Mouse (Mus musculus): ENCODE results near the gene Slc12a5.
A peak's percentile ranks its signal among the peaks of the same experiment; 100 is the strongest.

Slc12a5 gene

GRCm38 (mm10) chr2:164960716-164961441 lies at the start of gene Slc12a5:
Slc12a5 (plus strand) TSS chr2:164960802.
- no peak for DNase-seq (ENCODE audit: low read depth)

DNA sequence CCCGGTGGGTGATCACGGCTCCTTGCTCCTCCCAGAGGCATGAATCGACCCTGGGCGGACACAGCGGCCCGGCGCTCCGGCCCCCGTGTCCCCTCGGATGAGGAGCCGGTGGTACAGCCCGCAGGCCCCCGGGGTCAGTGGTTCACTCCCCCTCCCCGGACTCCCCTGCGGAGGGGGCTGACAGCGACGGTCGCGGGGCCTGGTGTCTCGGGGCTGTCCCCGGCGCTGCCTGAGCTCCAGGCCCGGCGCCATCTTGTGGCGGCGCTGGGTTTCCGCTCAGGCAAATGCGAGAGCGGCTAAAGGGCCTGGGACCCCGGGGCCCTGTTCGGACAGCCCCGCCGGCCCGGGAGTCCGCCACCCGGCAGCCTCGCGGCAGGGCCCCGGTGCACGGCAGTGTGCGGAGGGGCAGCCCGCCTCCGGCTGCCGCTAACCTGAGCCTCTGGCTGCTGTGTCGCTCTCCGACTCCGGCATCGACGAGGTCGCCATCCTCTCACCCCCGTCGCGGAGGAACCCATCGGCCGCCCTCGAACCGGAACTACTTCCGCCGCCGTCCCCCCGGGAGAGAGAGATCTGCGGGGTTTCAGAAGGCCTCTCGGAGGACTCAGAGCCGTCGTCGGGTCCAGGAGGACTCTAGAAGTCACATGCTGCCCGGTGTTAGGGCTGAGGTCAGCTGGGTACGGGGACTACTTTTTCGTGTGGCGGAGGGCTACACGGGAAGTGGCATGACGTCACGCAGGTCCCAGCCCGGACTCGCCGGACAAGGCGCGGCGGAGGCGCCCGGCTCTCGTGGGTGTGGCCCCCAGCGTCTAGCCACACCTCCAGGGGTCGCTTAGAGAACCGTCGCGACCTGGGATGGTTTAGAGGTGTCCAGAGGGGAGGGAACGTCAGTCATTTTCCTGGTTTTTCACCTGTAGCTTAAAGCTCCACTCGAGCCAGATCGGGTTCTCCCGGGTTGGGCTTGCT lies 49.2 kb upstream of the Slc12a5 start, which contains the start of gene Zfp335:
Gene Zfp335 (minus strand): TSS at position 672 of the 963 bp plus-strand sequence.
- DNase-seq (ENCODE audit: low read depth): peak; percentile 53

- no peak for DNase-seq (ENCODE audit: low read depth)
Measured at GRCm38 (mm10) chr2:164912151-164912550, 48.5 kb upstream of the Slc12a5 start.

DNA sequence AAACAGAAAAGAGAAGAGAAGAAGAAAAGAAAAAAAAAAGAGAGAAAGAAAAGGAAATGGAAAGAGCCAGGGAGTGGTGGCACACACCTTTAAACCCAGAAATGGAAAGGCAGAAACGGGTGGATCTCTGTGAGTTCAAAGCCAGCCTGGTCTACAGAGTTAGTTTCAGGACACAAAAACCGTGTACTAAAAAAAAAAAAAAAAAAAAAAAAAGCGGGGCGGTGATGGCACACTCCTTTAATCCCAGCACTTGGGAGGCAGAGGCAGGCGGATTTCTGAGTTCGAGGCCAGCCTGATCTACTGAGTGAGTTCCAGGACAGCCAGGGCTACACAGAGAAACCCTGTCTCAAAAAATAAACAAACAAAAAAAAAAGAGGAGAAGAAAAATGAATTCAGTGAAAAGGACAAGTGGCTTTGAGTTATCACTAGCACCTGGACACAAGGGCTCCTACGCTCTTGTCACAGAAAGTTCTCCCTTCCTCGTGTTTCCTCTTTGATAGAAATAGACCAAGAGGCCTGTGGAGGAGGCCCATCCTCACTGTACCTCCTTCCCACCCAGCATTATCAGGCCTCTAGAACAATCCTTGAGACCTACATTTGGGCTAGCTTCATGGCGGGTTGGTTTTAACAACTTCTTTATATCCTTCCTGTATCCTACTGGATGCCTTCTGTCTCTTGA lies 47.7 kb upstream of the Slc12a5 start:
- no peak for DNase-seq (ENCODE audit: low read depth)

DNA sequence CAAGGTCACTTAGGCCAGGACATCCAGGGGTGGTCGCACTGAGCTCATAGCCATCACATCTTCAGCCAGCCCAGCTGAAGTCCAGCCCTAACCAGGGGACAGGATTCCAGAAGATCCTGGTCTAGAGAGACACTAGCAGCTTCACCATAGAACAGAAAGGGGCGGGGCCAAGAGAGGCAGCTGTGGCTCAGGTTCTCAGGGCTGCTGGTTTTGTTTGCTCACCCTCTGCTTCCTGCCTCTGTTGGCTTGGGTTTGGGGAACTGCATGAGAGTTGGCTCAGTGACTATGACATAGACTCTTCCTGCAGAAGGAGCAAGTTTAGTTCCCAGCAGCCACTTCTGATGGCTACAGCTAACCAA lies 47.2 kb upstream of the Slc12a5 start:
- no peak for DNase-seq (ENCODE audit: low read depth)

DNA sequence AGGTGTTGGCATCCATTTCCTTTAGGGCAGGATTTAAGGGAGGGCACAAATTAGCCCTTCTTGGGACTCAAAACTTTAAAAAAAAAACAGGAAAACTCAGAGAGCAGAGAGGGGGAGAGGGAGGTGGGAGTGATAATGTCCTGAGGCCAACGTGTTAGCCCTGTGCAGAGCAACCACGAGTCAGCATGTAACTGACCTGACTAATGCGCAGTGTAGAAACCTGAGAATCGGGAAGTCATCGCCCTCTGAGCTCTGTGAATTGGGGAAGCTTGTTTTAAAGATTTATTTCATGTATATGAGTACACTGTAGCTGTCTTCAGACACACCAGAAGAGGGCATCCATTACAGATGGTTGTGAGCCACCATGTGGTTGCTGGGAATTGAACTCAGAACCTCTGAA lies 43.8 kb upstream of the Slc12a5 start:
- DNase-seq (ENCODE audit: low read depth): no peak

- no peak for DNase-seq (ENCODE audit: low read depth)
Measured at GRCm38 (mm10) chr2:164917371-164917770, 43.2 kb upstream of the Slc12a5 start.

- DNase-seq (ENCODE audit: low read depth): no peak
Measured at GRCm38 (mm10) chr2:164918325-164918724, 42.3 kb upstream of the Slc12a5 start.

DNA sequence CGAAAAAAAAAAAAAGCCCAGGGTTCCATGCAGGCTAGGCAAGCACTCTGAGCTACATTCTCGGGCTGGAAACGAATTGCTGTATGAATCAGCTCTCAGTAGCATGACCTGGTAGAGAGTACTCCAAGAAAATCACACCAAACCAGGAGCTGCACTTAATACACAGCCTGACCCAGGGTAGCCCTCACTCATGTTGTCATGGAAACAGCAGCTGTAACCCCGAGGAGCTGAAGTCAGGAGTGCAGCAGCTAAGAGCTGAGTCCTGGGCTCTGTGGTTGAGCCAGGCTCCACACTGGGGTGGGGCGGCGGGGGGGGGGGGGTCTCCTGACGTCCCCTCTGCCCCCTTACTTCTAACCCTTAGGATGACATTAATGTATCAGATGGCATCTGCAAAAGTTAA lies 38.6 kb upstream of the Slc12a5 start:
- no peak for DNase-seq (ENCODE audit: low read depth)

DNA sequence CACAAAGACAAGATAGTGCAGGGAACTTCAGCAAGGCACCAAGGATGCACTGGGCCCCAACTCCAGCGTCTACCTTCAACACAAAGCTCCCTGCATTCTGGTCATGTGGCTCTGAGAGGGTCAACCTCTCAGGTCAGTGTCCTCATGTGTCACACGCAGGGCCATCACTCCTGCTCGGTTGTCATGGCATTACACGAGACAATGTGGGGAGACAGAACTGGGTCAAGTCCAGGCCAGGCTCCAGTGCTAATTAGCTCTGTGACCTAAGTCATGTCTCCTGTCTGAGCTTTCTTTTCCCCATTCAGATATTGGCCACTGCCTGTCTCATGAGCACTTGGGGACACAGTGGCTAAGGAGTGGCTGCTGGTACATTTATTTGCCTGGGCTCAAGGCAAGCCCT lies 37.3 kb upstream of the Slc12a5 start:
- no peak for DNase-seq (ENCODE audit: low read depth)

GRCm38 (mm10) chr2:164924100-164924857 lies 36.3 kb upstream of the Slc12a5 start:
- peak; percentile 70 for DNase-seq (ENCODE audit: low read depth)

- no peak for DNase-seq (ENCODE audit: low read depth)
Measured at GRCm38 (mm10) chr2:164930706-164931581, 29.7 kb upstream of the Slc12a5 start.

DNA sequence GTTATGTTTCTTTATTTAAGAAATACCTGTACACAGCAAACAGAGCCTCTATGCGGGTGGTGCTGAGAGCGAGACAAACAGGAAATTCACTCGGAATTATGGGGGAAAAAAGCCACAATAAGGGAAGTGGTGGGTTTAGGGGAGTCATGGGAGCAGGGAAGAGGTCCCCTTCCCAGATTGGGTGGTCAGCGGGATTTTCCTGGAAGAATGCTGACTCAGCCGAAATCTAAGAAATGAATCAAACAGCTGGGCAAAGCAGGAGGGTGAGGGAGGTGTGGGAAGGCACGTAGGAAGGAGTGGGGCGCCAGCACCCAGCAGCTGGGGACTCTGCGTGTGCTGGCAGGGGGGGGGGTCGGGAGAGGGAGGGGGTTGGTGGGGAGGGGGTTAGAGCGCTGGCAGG lies 27.1 kb upstream of the Slc12a5 start:
- DNase-seq (ENCODE audit: low read depth): no peak

- no peak for DNase-seq (ENCODE audit: low read depth)
Measured at GRCm38 (mm10) chr2:164935991-164936390, 24.6 kb upstream of the Slc12a5 start.

DNA sequence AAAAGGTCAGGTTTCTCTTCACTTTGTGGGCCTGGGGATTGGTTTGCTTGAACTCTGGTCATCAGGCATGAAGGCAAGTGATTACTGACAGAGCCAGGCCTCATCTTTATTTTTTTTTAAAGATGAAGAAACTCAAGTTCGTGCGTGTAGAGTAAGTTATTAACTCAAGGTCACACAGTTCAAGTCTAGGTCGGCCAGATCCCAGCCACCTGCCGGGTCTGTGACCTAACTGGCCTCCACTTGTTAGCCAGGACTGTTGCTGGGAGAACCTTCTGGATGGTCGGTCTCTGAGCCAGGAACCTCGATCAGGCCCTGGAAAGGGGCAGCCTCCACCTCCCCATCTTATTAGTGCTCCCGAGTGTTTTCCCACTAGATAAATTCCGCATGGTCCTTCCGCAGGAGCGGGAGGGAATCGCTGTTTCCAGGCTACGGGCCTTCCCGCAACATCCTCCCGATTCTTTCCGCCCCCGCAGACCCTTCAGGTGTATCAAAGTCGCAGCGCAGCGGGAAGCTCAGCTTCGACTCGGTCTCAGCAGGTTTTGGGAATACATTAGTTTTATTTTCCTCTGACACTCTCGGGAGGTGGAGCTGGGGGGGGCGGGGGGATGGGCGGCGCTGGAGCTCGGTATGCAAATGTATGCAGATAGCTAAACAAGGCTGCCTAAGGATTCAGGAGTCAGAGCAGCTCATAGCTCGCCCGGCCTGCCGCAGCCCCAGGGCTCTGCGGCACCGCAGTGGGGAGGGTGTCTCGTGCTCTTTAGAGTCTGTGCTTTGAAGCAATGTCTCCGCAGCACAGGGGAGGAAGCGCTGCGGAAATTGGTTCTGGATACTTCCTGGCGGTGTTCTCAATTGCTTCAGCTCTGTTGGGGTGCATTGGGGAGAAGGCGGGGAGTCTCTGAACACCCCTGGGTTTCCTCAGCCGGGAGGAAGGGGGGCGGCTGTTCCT lies 22.2 kb upstream of the Slc12a5 start:
- no peak for DNase-seq (ENCODE audit: low read depth)

GRCm38 (mm10) chr2:164939106-164939505 lies 21.5 kb upstream of the Slc12a5 start:
- no peak for DNase-seq (ENCODE audit: low read depth)

DNA sequence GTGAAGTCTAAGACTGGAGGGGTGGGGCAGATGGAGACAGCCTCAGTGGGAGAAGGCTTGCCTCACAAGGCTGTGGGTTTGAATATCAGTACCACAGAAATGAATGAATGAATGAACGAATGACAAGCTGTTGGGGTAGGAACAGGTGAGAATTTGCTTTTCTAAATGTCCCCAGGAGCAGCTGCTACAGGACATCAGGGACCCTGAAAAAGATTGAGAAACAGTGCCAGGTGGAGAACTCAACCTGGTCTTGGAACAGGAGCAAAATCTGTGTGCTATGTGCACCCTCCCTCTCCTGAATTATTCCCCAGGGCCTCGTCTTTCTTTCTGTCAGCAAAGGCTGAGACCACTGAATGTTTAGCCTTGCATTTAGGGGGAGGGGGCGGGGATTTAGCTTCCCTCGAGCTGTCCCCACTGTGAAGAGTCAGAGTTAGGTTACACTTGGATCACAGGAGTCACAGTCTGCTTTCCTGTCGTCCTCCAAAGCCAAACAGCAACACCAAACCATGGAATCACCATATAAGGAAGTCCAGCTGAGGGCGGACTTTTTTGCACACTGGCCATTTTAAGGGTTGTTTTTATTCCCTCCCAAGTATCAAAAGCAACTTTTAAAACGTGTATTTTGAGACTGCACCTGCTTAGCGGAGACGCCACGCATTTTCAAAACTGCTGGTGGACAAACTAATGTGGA lies 20.3 kb upstream of the Slc12a5 start, which contains the start of gene Mmp9:
Gene Mmp9 (plus strand): TSS at position 641 of the 691 bp plus-strand sequence.
- no peak for DNase-seq (ENCODE audit: low read depth)

GRCm38 (mm10) chr2:164942692-164943290 lies 17.8 kb upstream of the Slc12a5 start:
- no peak for DNase-seq (ENCODE audit: low read depth)
